Mouse (Mus musculus): ENCODE measurements around the gene Mfsd6. TPM values are rescaled to one million over a fixed set of nuclear protein-coding genes. Genes with fewer than 3 reads are reported as not detected.

Mfsd6 gene
- total and polyA plus RNA-seq, 3 experiments: 0.36 to 0.89 (median 0.47) TPM

DNA sequence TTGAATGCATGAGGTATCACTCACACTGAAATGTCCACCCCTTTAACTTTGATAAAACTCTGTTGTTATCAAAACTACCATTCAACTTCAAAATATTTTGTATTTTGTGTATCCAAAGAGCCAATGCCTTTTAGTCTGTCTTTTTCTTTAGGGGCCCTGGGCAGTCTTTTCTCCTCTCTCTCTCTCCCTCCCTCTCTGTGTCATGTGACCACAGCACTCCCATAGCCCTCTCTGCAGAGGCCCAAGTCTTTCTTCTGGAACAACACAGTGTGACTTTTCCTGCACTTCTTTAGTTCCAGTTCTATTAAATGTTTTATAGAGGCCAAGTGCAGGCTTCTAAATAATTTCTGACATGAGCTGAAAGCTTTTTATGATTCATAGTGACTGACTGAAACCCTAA, 106.8 kb downstream of the Mfsd6 start:
- DNase-seq (ENCODE audit: extremely low read depth): no peak
- Histone ChIP-seq H3K9me3 (replicated peaks; ENCODE audit: low read length) (peaks cover 3% of the 10 kb centered on the region), H3K79me2 (replicated peaks; ENCODE audit: control insufficient read depth, extremely low read depth, insufficient read depth, poor library complexity, severe bottlenecking) (no peaks in the 10 kb centered on the region), H3K9ac (ENCODE audit: insufficient read depth, low read depth) (no peak overlapping the region), H3K4me3 (replicated peaks in 1 of 3; ENCODE audit: low read depth in 2 of 3, low read length in 2 of 3, poor library complexity in 1 of 3) (no peak overlapping the region), H3K36me3 (replicated peaks in 1 of 2; ENCODE audit: control insufficient read depth in 1 of 2, insufficient read depth in 1 of 2, low read length in 1 of 2) (no peaks in the 10 kb centered on the region), H3K4me2 (ENCODE audit: insufficient read depth, low read depth, poor library complexity, severe bottlenecking) (no peak overlapping the region), H3K27me3 (replicated peaks) (no peaks in the 10 kb centered on the region), H3K4me1 (ENCODE audit: control insufficient read depth in 1 of 2, insufficient read depth in 2 of 2) (no peaks in the 10 kb centered on the region), H3K27ac (ENCODE audit: insufficient read depth, low read depth) (no peak overlapping the region)
- TF ChIP-seq EP300 (IDR thresholded peaks at IDR 0.05; ENCODE audit: low read length) (no peak), CHD2 (IDR thresholded peaks at IDR 0.05; ENCODE audit: low read length) (no peak), USF2 (conservative IDR thresholded peaks at IDR 0.05; ENCODE audit: low read depth, low read length) (no peak), NELFE (IDR thresholded peaks at IDR 0.05; ENCODE audit: low read depth, low read length) (no peak), MAX (IDR thresholded peaks at IDR 0.05; ENCODE audit: low read length) (no peak), CHD1 (IDR thresholded peaks at IDR 0.05; ENCODE audit: low read depth, low read length) (no peak), MXI1 (IDR thresholded peaks at IDR 0.05; ENCODE audit: low read depth, low read length) (no peak), ETS1 (conservative IDR thresholded peaks at IDR 0.05; ENCODE audit: low read depth, low read length) (no peak), E2F4 (IDR thresholded peaks at IDR 0.05; ENCODE audit: insufficient replicate concordance, low read depth, low read length) (no peak), JUN (IDR thresholded peaks at IDR 0.05; ENCODE audit: insufficient read depth, low read depth, low read length) (no peak), RAD21 (IDR thresholded peaks at IDR 0.05; ENCODE audit: low read depth, low read length) (no peak), USF1 (IDR thresholded peaks at IDR 0.05; ENCODE audit: low read depth, low read length) (no peak), MAZ (IDR thresholded peaks at IDR 0.05; ENCODE audit: low read depth, low read length) (no peak), MEF2A (IDR thresholded peaks at IDR 0.05; ENCODE audit: borderline replicate concordance, low read depth, low read length) (no peak), JUND (conservative IDR thresholded peaks at IDR 0.05; ENCODE audit: low read depth, low read length) (no peak), BHLHE40 (IDR thresholded peaks at IDR 0.05; ENCODE audit: low read depth, low read length) (no peak)
- dilution Hi-C loops (cut with MboI; ENCODE audit: extremely low pct_ligation_motif_present, extremely low pct_unique_long_range_greater_than_20kb, low sequenced_read_pairs): no loop called here
- in situ Hi-C loops (cut with MboI; ENCODE audit: low pct_ligation_motif_present, low pct_unique_long_range_greater_than_20kb, low sequenced_read_pairs): no loop called here

DNA sequence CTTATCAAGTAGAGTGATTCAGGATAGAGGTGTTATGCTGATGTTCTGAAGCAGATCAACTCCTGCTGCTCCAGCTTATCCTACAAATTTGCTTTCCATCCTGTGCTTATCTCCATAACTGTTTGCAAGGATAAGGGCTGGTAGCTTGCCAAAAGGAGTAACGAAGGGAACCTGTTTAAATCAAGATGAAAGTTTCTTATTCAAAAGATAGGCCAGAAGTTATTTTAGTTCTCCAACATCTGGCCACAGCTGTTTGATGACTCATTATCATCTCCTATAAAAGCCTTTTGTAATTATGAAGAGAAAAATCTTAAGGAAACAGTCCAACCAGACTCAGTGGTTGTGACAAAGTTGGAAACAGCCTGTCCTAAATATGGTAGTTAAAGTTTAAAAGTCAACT, 109.0 kb downstream of the Mfsd6 start:
- no peak for DNase-seq (ENCODE audit: extremely low read depth)
- H3K27ac ChIP-seq (ENCODE audit: insufficient read depth, low read depth): no peak overlapping the region
- in situ Hi-C loops (cut with MboI; ENCODE audit: low pct_ligation_motif_present, low pct_unique_long_range_greater_than_20kb, low sequenced_read_pairs) (no loop called here), dilution Hi-C loops (cut with MboI; ENCODE audit: extremely low pct_ligation_motif_present, extremely low pct_unique_long_range_greater_than_20kb, low sequenced_read_pairs) (no loop called here)
- TF ChIP-seq ETS1 (conservative IDR thresholded peaks at IDR 0.05; ENCODE audit: low read depth, low read length): no peak
- no peak for TF ChIP-seq NELFE (IDR thresholded peaks at IDR 0.05; ENCODE audit: low read depth, low read length)
- no peak for TF ChIP-seq UBTF (IDR thresholded peaks at IDR 0.05; ENCODE audit: low read depth, low read length)
- TF ChIP-seq KAT2A (IDR thresholded peaks at IDR 0.05; ENCODE audit: insufficient replicate concordance, low read length): no peak
- no peak for TF ChIP-seq TBP (conservative IDR thresholded peaks at IDR 0.05; ENCODE audit: low read depth, low read length)
- no peak for TF ChIP-seq SMC3 (IDR thresholded peaks at IDR 0.05; ENCODE audit: low read depth, low read length)
- no peak for TF ChIP-seq BHLHE40 (IDR thresholded peaks at IDR 0.05; ENCODE audit: low read depth, low read length)
- TF ChIP-seq GABPA (IDR thresholded peaks at IDR 0.05; ENCODE audit: insufficient replicate concordance, low read depth, low read length): no peak
- no peak for TF ChIP-seq MXI1 (IDR thresholded peaks at IDR 0.05; ENCODE audit: low read depth, low read length)
- TF ChIP-seq CHD1 (IDR thresholded peaks at IDR 0.05; ENCODE audit: low read depth, low read length): no peak
- TF ChIP-seq ELF1 (IDR thresholded peaks at IDR 0.05; ENCODE audit: low read depth, low read length): no peak
- TF ChIP-seq MYC (IDR thresholded peaks at IDR 0.05; ENCODE audit: low read depth, low read length): no peak
- no peak for TF ChIP-seq MAX (IDR thresholded peaks at IDR 0.05; ENCODE audit: low read length)
- TF ChIP-seq TCF12 (IDR thresholded peaks at IDR 0.05; ENCODE audit: low read depth, low read length): no peak
- TF ChIP-seq NRF1 (IDR thresholded peaks at IDR 0.05; ENCODE audit: low read depth, low read length): no peak
- no peak for TF ChIP-seq ZNF384 (IDR thresholded peaks at IDR 0.05; ENCODE audit: low read depth, low read length)
- TF ChIP-seq HCFC1 (IDR thresholded peaks at IDR 0.05; ENCODE audit: low read depth, low read length): no peak
- TF ChIP-seq POLR2AphosphoS2 (IDR thresholded peaks at IDR 0.05; ENCODE audit: low read depth, low read length): no peak
- H3K4me1 ChIP-seq (ENCODE audit: control insufficient read depth in 1 of 2, insufficient read depth in 2 of 2): no peaks in the 10 kb centered on the region
- H3K4me3 ChIP-seq (replicated peaks in 1 of 3; ENCODE audit: low read depth in 2 of 3, low read length in 2 of 3, poor library complexity in 1 of 3): no peak overlapping the region
- no peaks in the 10 kb centered on the region for H3K27me3 ChIP-seq (replicated peaks)
- no peaks in the 10 kb centered on the region for H3K36me3 ChIP-seq (replicated peaks in 1 of 2; ENCODE audit: control insufficient read depth in 1 of 2, insufficient read depth in 1 of 2, low read length in 1 of 2)
- no peaks in the 10 kb centered on the region for H3K79me2 ChIP-seq (replicated peaks; ENCODE audit: control insufficient read depth, extremely low read depth, insufficient read depth, poor library complexity, severe bottlenecking)
- H3K4me2 ChIP-seq (ENCODE audit: insufficient read depth, low read depth, poor library complexity, severe bottlenecking): no peak overlapping the region
- H3K9ac ChIP-seq (ENCODE audit: insufficient read depth, low read depth): no peak overlapping the region
- peaks cover 3% of the 10 kb centered on the region for H3K9me3 ChIP-seq (replicated peaks; ENCODE audit: low read length)
